Mouse (Mus musculus) forebrain, embryonic 14.5 days (tissue): ENCODE data around the gene Nfix. TPM values are rescaled to one million over a fixed set of nuclear protein-coding genes. Genes with fewer than 3 reads are reported as not detected.

Experiments used
- ATAC-seq: fragments of 200-750 bp; cut with Nextera tagmentation; 2 replicates; pipeline ENCODE4 v1.8.0; 2017; ENCODE audit warnings: mild to moderate bottlenecking, moderate library complexity
- DNase-seq: peaks from one replicate; pipeline ENCODE4 v3.0.0-alpha.2; 2015; ENCODE audit warnings: low spot score
- H3K27ac ChIP-seq: fragments of 300-500 bp; sonication (generic); 2 replicates; pipeline ENCODE4 v1.5.1; 2014; ENCODE audit warnings: low read depth, mild to moderate bottlenecking, control low read depth, low read length, moderate library complexity
- H3K27me3 ChIP-seq: fragments of 300-500 bp; sonication (generic); replicated peaks from 2 replicates; pipeline ENCODE4 v1.6.1; 2014; ENCODE audit warnings: low read length, control low read depth, mixed read lengths; ENCODE audit not compliant: control insufficient read depth, insufficient read depth
- H3K36me3 ChIP-seq: fragments of 300-500 bp; sonication (generic); 2 replicates; pipeline ENCODE4 v1.6.1; 2014; ENCODE audit warnings: low read length, control low read depth; ENCODE audit not compliant: control insufficient read depth, insufficient read depth
- H3K4me1 ChIP-seq: fragments of 300-500 bp; sonication (generic); 2 replicates; pipeline ENCODE4 v1.6.1; 2014; ENCODE audit warnings: antibody characterized with exemption, low read length, control low read depth; ENCODE audit not compliant: control insufficient read depth, insufficient read depth
- H3K4me2 ChIP-seq: fragments of 300-500 bp; sonication (generic); 2 replicates; pipeline ENCODE4 v1.6.1; 2014; ENCODE audit warnings: mild to moderate bottlenecking, control low read depth, low read length
- H3K4me3 ChIP-seq: fragments of 300-500 bp; sonication (generic); 2 replicates; pipeline ENCODE4 v1.5.1; 2014; ENCODE audit warnings: low read depth, low read length, control low read depth
- H3K9ac ChIP-seq: fragments of 300-500 bp; sonication (generic); 2 replicates; pipeline ENCODE4 v1.6.1; 2014; ENCODE audit warnings: mild to moderate bottlenecking, low read length, control low read depth, moderate library complexity
- H3K9me3 ChIP-seq: fragments of 300-500 bp; sonication (generic); replicated peaks from 2 replicates; pipeline ENCODE4 v1.6.1; 2016; ENCODE audit warnings: low read length, control low read depth, mixed read lengths; ENCODE audit not compliant: control insufficient read depth
- WGBS: fragments of 180-500 bp; shearing (Covaris S2); extraction: QIAGEN DNeasy Blood & Tissue Kit; methylation state at CpG from one replicate; pipeline ENCODE4 v1.1.7; 2014; 5-methylcytosine and 5-hydroxymethylcytosine counted together
- polyA plus RNA-seq: library from polyadenylated mRNA; unstranded; fragments of >200 nt; fragmentation: Nextera tagmentation; extraction: Ambion mirVana; gene quantifications from 2 replicates; pipeline ENCODE4 v1.2.1, GENCODE M21; 2014

Nfix gene
- polyA plus RNA-seq, 1 experiment from 2014 or later = 237 TPM

DNA sequence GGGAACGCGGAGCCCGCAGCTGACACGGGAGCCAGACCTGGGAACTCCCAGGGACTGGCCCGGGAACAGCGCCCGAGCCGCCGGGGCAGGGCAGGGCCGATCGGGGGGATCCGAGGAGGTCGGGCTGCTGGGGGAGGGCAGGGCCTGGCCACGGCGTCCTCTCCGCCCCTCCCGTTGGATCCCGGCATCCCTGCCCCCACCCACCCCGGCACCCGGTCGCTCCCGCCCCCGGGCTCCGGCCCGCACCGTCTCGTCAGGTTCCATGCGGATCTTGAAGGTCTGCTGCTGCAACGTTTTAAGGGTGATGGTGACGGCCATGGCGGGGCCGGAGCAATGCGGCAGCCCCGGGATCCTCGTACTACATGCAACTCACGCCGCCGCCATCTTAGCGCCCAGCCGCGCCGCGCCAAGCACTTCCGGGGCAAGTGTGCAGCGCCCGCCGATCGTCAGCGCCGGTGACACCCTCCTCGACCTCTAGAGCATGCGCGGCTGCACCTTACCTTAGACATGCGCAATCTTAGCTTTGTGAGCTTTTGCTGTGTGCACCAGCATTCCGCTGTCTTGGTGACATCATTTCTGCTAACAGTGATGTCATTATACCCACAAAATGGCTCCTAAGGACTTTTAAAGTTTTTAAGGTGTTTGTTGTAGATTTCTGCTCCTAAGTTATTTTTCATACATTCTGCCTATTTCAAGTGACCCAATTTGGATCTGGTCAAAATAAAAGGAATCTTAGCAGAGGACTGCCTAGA is 40.3 kb upstream of the Nfix start, which contains the start of gene Rad23a:
TSS of gene Rad23a (minus strand) at position 418 of the 752 bp plus-strand sequence.
- Histone ChIP-seq H3K9me3 (no peaks in the 10 kb centered on the region), H3K36me3 (peaks cover 79% of the 10 kb centered on the region), H3K27me3 (no peaks in the 10 kb centered on the region), H3K4me1 (peaks cover 25% of the 10 kb centered on the region), H3K4me2 (peak within 1 kb of the TSS; percentile 68), H3K27ac (peak within 1 kb of the TSS; percentile 79), H3K9ac (peak within 1 kb of the TSS; percentile 92), H3K4me3 (peak within 1 kb of the TSS; percentile 92)
- peak; percentile 98 for DNase-seq
- under 1% methylated on average over 51 of the region's 55 CpGs for WGBS
- ATAC-seq = peak; percentile 96

GRCm38 (mm10) chr8:84839875-84840247 is 39.7 kb upstream of the Nfix start:
- H3K4me1 ChIP-seq = peaks cover 23% of the 10 kb centered on the region
- ATAC-seq = no peak
- 4% methylated on average over 7 of the region's 7 CpGs for WGBS

GRCm38 (mm10) chr8:84839411-84839810 is 39.3 kb upstream of the Nfix start:
- 94% methylated on average over 2 of the region's 2 CpGs for WGBS
- H3K4me1 ChIP-seq = peaks cover 22% of the 10 kb centered on the region
- ATAC-seq (no peak), DNase-seq (no peak)
- H3K4me2 ChIP-seq = peak overlapping the region; percentile 68
- H3K9ac ChIP-seq = no peak overlapping the region; the same call in 1 of the 2 replicates
- no peaks in the 10 kb centered on the region for H3K9me3 ChIP-seq
- H3K4me3 ChIP-seq = peak overlapping the region; percentile 92
- H3K27me3 ChIP-seq = no peaks in the 10 kb centered on the region
- peaks cover 78% of the 10 kb centered on the region for H3K36me3 ChIP-seq
- no peak overlapping the region for H3K27ac ChIP-seq

More at GRCm38 (mm10) chr8:84839875-84840247, 39.7 kb upstream of the Nfix start:
- Histone ChIP-seq H3K27ac (peak overlapping the region; percentile 79), H3K4me2 (peak overlapping the region; percentile 68), H3K36me3 (peaks cover 78% of the 10 kb centered on the region), H3K4me3 (peak overlapping the region; percentile 92), H3K9me3 (no peaks in the 10 kb centered on the region), H3K27me3 (no peaks in the 10 kb centered on the region), H3K9ac (peak overlapping the region; percentile 92)
- DNase-seq = no peak

DNA sequence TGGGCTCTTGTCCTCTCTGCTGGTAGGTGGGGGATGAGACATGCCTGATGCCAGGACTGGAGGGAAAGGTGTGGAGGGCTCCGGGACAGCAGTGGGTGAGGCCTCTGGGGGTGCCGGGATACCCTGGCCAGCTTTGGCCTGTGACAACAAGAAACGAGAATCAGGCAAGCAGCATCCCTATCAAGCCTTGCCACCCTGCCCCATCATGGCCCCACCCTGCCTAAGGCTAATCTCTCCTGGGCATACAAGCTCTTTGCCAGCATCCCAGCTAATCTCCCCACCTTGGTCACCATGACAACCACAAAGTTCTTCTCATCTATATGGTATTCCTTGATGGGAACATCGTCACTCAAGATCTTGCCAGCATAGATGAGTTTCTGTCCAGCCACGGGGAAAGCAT is 38.4 kb upstream of the Nfix start:
- no peak for ATAC-seq
- Histone ChIP-seq H3K27me3 (no peaks in the 10 kb centered on the region), H3K9ac (no peak overlapping the region), H3K27ac (no peak overlapping the region), H3K4me1 (peaks cover 20% of the 10 kb centered on the region), H3K4me3 (no peak overlapping the region), H3K4me2 (no peak overlapping the region), H3K36me3 (peaks cover 76% of the 10 kb centered on the region), H3K9me3 (no peaks in the 10 kb centered on the region)
- 87% methylated on average over 5 of the region's 5 CpGs for WGBS
- no peak for DNase-seq

DNA sequence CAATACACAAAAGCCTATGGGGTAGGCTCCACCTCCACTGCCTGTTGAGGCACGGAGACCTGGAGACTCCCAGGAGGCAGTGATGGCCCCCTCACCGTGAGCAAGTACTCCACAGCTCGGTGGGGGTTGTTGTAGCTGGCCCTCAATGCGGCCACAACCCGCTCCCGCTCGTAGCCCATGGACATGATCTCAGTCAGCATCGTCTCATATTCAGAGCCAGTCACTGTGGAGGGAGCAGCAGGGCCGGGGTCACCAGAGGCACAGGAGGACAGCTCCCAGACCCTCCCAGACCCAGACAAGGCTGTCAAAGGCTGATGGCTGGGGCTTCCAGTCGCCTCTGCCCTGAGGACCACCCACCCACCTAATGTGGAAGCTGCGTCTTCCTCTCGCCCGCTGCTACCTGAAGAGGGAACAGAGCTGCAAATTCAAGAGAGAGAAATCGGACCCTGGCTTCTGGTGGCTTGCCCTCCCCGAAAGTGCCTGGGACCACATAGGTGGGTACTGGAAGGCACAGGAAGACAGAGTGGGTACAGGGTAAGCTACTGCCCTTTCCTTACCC is 37.8 kb upstream of the Nfix start:
- no peak overlapping the region for H3K4me3 ChIP-seq
- ATAC-seq = no peak
- no peaks in the 10 kb centered on the region for H3K27me3 ChIP-seq
- H3K4me1 ChIP-seq = peaks cover 24% of the 10 kb centered on the region
- H3K36me3 ChIP-seq = peaks cover 71% of the 10 kb centered on the region
- H3K9me3 ChIP-seq = no peaks in the 10 kb centered on the region
- no peak for DNase-seq
- H3K4me2 ChIP-seq = no peak overlapping the region
- no peak overlapping the region for H3K9ac ChIP-seq
- 87% methylated on average over 15 of the region's 15 CpGs for WGBS
- H3K27ac ChIP-seq = no peak overlapping the region

GRCm38 (mm10) chr8:84837149-84837911 is 37.2 kb upstream of the Nfix start:
- Histone ChIP-seq H3K4me3 (no peak overlapping the region), H3K4me2 (no peak overlapping the region), H3K9ac (no peak overlapping the region), H3K27me3 (no peaks in the 10 kb centered on the region), H3K9me3 (no peaks in the 10 kb centered on the region), H3K27ac (no peak overlapping the region), H3K36me3 (peaks cover 64% of the 10 kb centered on the region), H3K4me1 (peaks cover 26% of the 10 kb centered on the region)
- ATAC-seq (no peak), DNase-seq (no peak)
- WGBS = 81% methylated on average over 8 of the region's 8 CpGs

GRCm38 (mm10) chr8:84834866-84835855 is 35.0 kb upstream of the Nfix start:
- peak overlapping the region; percentile 95 for H3K27ac ChIP-seq
- peak; percentile 76 for ATAC-seq
- no peaks in the 10 kb centered on the region for H3K27me3 ChIP-seq
- peaks cover 26% of the 10 kb centered on the region for H3K4me1 ChIP-seq
- peak; percentile 84 for DNase-seq
- peaks cover 51% of the 10 kb centered on the region for H3K36me3 ChIP-seq
- H3K9me3 ChIP-seq = no peaks in the 10 kb centered on the region
- 51% methylated on average over 10 of the region's 10 CpGs for WGBS
- H3K9ac ChIP-seq = peak overlapping the region; percentile 40; the same call in 1 of the 2 replicates
- H3K4me3 ChIP-seq = no peak overlapping the region
- H3K4me2 ChIP-seq = peak overlapping the region; percentile 30
